Mouse (Mus musculus) C2C12 (cell line): ENCODE results near the gene Kpnb1.

Source experiments
- CEBPB ChIP-seq: IDR thresholded peaks from one replicate; pipeline ENCODE4 v1.6.1; 2011; ENCODE audit warnings: low read depth, mild to moderate bottlenecking, control low read depth, moderate library complexity
- CTCF ChIP-seq: IDR thresholded peaks from one replicate; pipeline ENCODE4 v1.5.1; 2011; ENCODE audit not compliant: control insufficient read depth, insufficient read depth, insufficient read length
- USF1 ChIP-seq: IDR thresholded peaks from one replicate; pipeline ENCODE4 v1.6.1; 2011; ENCODE audit warnings: low read depth, mild to moderate bottlenecking, control low read depth, moderate library complexity

DNA sequence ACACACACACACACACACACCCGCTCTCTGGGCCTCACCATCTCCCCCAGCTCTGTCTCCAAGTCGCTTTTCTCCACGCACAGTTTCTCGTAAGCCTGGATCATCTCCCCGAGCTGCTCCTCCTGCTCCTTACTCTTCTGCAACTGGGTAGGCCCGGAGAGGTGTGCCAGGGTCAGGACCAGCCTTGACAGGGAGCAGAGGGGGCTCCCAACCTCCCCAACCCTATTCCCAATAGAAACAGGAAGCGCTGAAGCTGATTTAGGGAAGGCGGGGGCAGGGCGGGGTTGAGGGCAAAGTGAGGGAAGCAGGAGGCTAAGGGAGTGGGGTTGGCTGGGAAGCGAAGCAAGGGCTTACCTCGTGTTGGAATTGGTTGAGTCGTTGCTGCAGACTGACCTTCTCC, 39.1 kb downstream of the Kpnb1 start:
- TF ChIP-seq CTCF (no peak), USF1 (no peak), CEBPB (no peak)
